Mouse (Mus musculus) gonadal fat pad, adult 2 months (tissue): ENCODE data around the gene Tmem132c. TPM values are rescaled to one million over a fixed set of nuclear protein-coding genes. Genes with fewer than 3 reads are reported as not detected.

Experiments used
- DNase-seq: peaks from one replicate; pipeline ENCODE4 v3.0.0-alpha.2; 2012; ENCODE audit warnings: low read depth
- polyA plus RNA-seq: library from polyadenylated mRNA; depleted of rRNA; stranded (reverse); fragments of >200 nt; gene quantifications from 2 replicates; pipeline ENCODE4 v1.2.3, GENCODE M21; 2012

The Tmem132c gene
- polyA plus RNA-seq, 1 experiment: 2.2 TPM

DNA sequence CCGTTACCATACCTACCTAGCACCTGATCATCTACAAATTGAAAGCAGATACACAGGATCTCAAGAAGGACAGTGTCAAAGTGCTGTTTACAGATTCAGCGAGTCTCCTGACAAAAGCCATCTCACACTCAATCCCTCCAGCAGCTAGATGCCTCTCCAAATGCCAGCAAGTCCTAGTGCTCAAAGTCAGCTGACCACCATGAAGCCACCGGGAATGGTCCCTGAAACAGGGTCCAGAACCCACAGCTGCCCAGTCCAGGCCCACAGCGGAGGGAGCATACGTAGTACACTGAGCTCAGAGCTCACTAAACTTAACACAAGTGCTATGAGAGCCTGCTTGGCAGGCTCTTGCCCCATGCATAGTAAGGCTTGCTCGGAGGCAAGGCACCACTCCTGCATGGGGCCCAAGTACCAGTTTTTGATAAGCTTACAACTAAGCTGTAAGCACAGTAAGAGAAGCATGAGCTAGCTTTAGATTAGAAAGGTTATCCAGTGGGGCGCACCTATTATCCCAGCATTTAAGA lies 367.6 kb downstream of the Tmem132c start:
- DNase-seq: no peak

DNA sequence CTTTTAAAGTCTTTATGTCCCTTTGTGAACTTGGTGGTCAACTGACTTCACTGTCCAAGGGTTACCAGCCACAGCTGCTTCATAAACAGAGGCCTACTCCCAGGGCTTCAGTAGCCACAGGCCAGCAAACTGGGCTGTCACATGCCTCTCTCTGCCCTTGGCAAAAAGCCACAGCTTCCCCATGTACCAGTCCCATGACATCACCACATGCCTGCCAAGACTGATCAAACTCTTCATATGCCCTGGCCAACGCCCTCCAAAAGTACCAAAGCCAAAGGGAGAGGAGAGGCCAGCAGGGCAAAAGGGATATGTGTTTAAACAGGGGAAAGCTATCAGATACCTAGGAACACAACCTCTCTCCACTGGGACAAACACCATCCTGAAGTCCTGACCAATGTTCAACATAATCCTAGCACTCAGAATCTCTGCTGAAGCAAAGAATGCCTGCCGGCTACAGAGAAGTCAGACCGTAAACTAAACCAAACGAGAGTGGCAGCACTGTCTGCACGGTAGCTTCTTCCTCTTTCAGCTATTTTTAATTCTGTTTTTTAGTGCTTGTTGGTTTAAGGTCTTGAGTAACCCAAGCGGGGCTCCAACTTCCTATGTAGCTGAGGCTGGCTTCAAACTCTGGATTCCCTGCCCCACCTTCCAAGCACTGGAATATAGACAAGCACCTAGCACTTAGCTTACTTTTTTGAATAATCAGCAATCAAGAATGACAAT lies 369.3 kb downstream of the Tmem132c start:
- DNase-seq: no peak

DNA sequence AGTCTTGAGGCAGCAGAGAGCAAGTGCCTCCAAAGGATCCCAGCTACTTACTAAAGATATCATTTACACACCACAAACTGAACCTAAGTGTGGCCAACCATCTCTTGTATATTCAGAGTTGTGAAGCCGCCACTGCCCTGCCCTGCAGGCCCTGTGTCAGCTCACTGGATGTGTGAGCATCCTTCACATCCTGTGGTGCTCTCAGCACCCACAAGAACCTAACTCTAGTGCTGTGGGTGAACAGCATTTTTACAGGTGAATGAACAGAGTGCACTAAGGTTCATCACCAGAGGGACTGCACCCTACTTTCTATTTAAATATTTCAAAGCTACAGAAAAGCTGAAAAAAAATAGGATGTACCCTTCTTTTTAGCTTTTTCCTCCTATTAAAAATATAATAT lies 370.3 kb downstream of the Tmem132c start:
- DNase-seq: no peak

DNA sequence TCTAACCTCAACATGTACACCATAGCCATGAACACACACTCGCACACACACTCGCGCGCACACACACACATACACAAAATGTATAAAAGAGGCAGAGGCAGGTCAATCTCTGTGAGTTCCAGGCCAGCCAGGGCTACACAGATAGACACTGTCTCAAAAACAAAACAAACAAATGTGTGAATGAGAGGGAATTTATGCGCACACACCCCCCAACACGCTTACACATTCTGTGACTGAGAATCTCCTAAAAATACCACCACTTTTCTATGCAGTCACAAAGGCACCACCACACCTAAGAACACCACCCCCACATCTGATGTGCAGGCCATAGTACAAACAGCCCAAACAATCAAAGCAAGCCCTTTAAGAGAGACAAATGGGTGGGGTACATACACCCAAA lies 370.8 kb downstream of the Tmem132c start:
- DNase-seq: no peak
